Mouse (Mus musculus) left cerebral cortex, postnatal 25 days (tissue): ENCODE measurements at regions not wholly inside any gene's neighbourhood (a gene's known extent, or its start where the extent isn't known, plus 50 kb on each side); places are given as distances from the start of the nearest gene placed in this dataset.

ENCODE experiments used
- DNase-seq, 2 experiments: peaks; one replicate each; pipeline ENCODE4 v3.0.0; 2022; ENCODE audit warnings: low spot score in 2 of 2, mixed read lengths in 1 of 2
- intact Hi-C: fragments of 180-260 bp; cut with DNase I; formaldehyde crosslinking; loops from one replicate; pipeline ENCODE4 v1.15.1; 2025

DNA sequence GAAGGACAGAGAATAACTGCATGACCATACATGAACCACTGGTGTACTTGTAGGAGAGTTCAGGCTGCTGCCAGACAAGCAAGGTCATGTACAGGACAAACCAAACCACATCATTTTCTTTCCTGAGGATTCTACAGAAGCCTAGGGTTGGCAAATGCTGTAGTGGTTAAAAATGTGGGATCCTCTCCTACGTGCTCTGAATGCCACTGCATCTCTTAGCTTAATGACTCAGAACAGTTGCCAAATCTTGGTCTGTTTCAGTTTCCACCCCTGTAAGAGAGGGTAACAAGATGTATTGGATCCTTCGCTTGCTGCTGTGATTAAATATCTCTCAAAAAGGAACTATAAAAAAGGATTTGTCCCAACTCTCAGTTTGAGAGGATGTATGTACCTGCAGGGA lies 938.1 kb downstream of the 4930444P10Rik start:
- peak in 1 of 2 experiments; percentile 13 for DNase-seq
- intact Hi-C loops = no loop called here

DNA sequence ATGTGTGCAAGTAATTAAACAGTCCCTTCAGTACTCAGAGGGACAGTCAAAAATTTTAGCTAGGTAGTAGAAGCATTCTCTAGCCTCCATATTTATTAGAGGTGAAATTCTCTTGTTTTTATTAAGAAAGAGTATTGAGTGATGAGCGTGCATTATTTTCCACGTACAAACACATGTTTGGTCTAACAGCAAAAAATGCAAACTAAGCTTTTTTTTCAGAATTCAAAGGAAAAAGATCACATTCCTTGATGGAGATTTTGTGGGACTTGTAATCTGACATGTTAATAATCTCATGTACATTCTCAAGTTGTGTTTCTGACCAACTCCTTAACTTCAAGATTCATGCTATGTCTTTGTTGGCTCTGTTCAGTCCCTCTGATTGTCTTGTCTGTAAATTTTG lies 939.2 kb downstream of the 4930444P10Rik start:
- no peak for DNase-seq

DNA sequence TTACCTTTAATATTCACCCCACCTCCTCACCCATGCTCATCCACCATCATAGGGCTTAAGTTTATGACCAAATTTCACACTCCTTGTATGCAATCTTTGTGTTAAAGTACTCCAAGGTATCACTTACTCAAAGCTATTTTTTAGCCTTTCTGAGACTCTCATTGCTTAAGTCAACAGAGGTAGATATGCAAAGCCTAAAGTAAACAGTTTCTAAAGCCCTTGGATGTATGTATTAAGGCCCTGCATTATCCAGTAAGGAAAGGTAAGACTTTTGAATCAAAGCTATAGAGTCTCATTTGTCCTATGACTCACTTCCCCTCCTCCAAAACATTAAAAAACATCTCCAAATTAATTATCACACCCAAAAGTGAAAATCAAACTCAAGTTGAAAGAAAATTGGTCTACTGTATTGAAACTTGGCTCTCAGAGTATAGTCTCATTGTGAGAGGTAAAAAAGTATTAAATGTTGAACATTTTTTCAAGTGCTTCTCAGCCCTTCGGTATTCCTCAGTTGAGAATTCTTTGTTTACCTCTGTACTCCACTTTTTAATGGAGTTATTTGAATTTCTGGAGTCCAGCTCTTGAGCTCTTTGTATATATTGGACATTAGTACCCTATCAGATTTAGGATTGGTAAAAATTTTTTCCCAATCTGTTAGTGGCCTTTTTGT lies 949.1 kb downstream of the 4930444P10Rik start:
- DNase-seq = no peak
- intact Hi-C loops = no loop called here

More for the DNA sequence above, 939.2 kb downstream of the 4930444P10Rik start:
- intact Hi-C loops = no loop called here

DNA sequence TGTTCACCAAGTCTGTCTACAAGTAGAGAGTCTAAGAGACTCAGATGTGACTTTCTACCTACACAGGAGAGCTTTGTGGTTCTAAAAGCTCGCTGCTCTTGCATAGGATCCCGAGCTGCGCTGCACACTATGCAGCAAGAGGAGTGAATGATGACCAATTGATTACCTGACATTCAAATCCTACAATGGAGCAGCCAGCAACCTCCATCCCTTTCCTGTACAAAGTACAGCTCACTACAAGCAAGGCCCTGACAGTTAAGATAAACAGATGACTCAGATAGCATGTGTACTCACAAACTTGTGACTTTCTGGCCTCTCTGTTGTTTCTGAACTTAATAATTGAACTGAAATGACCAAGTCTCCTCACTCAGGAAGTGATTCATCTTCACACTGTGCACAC lies 974.7 kb downstream of the 4930444P10Rik start:
- intact Hi-C loops = no loop called here
- DNase-seq = no peak

DNA sequence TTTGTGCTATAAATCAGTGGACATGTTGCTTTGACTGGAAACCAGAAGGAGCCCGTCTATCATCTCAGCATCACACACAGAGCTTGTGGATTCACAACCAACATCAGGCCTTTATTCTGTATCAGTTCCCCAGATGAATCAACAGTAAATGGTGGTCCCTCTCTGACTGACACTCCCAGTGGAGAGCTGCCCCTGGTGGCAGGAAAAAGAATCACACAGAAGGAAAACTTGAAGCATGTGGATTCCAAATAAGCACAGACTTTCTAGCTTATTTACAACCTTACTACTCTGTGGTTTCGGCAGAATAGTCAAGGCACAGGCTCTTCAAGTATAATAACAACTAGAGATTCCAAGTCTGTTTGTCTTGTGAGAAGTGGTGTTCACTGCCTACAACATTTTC lies 981.7 kb downstream of the 4930444P10Rik start:
- no peak for DNase-seq
- intact Hi-C loops = no loop called here

DNA sequence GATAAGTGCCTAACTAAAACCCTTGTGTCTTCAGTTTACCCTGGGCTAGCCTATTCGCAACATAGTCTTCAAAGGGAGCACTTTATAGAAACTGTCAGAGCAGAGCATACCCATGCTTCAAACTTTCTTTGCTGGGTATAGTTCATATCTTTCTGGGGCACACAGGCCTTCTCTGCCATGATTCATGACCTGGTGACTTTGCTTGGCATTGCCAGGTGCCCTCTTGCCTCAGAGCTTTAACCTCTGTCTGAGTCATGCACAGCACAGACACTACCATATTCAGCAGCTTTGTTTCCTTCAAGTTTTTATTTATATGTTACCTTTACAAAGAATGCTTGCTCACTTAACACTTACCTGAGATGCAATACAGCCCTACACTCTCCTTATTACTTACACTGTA lies 1022.8 kb downstream of the 4930444P10Rik start:
- DNase-seq = no peak
- intact Hi-C loops = no loop called here

DNA sequence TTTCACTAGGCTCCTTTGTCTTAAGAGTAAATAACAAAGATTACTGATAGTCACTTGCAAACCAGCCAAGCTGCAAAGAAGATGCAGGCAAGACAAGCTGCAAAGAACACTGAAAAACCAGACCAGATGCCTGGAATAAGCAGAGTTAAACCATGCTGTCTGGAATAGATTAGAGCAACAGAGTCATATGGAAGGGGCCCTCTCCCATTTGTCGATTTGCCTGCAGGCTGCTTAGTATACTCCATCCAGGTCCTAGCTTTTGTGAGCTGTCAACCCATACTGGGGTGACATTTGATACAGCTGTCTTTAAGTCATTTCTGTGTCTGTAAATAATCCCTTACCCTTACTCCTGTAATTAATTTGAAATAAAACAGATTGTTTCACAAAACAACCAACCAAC lies 1059.1 kb downstream of the 4930444P10Rik start:
- DNase-seq = no peak
- intact Hi-C loops = no loop called here

DNA sequence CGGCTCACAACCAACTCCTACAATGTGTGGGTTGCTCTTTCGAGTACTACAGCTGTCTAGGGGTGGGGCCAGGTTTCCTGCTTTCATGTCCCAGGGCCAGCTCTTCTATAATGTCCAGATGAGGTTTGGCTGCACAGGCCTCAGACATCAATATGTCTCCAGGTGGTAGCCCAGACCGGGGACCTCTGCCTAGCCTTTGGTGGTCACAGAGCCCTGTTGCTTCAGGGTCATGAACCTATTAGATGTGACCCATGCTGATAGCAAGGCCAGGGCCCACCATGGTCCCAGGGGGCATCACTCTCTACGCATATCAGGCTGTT lies 1074.7 kb downstream of the 4930444P10Rik start:
- intact Hi-C loops = no loop called here
- DNase-seq = no peak

DNA sequence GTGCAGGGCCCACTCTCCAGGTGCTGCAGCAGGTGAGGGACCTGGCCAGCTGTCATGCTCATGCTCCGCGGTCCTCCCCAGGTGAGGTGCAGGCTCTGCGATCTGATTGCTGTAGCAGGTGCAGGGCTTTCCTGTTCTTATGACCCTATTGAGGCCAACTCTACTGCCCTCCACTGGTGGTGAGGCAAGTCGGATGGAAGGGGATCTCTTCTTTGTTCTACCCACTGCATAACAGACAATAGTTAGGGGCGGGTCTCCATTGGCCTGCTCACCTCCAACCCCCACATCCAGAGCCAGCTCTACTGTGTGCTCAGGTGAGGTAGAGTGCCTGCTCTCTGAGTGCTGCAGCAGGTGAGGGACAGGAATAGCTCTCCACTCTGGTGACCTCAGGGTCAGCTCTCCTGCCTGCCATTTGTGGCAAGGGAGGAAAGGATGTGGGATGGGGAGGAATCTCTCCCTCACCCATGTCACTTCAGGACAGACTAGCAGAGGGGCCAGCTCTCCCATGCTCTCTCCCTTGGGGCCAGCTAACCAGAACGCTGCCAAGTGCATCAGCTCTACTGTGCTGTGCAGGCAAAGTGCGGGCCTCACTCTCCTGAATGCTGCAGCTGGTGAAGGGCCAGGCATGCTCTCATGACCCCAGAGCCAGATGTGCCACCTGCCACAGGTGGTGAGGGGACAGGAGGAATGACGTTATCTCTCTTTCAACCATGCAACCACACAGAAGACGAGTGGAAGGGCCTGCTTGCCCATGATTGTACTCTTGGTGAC lies 1075.3 kb downstream of the 4930444P10Rik start:
- intact Hi-C loops = no loop called here
- DNase-seq = no peak

DNA sequence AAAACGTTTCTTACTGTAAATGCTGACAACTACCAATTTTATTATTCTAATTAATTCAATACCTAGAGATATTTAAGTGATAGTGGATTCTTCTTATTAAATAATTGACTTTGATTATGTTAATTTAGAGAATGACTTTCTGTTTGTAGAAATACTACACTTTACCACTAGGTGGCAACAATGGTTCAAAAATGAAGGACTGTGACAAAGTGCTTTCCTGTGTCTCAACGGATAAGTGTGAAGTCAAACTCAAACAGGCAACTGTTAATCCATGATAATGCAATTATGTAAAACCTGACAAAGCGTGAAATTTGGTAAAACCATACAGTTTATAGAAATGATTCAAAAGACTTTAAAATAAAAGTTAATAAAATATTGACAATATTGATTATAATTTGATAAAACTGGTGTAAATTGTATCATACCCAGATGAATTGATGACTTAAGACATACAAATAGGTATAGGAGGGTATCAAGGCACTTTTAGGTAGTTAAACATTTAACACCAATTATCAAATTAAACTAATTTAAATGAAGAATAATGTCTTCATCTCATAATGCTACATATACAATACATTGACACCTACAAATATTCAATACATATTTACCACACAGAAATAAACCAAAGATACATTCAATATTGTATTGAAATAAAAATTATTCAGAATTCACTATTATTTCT lies 1085.3 kb downstream of the 4930444P10Rik start:
- DNase-seq = peak in 1 of 2 experiments; percentile 24
- intact Hi-C loops = loop anchor here (2.0 to 10.0 kb wide), 4 partner anchors 613 to 987 kb away; no protein-coding TSS in a partner anchor

DNA sequence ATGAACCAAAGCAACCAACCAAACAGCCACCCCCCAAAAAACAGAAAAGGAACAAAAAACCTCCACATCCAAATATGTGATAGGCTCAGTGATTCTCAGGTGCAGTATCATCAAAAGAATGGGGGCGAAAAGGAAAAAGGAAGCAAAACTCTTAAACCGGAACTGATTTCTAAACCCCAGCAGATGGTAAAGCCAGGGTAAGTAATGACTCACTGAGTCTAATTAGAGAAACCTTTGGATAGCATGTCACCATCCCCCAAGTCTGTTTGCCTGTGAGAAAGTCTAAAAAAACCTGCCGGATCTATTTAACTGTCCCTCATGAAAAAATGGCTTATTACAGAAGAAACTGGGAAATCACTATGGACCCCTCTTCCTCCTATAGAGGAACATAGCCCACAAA lies 1097.8 kb downstream of the 4930444P10Rik start:
- intact Hi-C loops = no loop called here

DNA sequence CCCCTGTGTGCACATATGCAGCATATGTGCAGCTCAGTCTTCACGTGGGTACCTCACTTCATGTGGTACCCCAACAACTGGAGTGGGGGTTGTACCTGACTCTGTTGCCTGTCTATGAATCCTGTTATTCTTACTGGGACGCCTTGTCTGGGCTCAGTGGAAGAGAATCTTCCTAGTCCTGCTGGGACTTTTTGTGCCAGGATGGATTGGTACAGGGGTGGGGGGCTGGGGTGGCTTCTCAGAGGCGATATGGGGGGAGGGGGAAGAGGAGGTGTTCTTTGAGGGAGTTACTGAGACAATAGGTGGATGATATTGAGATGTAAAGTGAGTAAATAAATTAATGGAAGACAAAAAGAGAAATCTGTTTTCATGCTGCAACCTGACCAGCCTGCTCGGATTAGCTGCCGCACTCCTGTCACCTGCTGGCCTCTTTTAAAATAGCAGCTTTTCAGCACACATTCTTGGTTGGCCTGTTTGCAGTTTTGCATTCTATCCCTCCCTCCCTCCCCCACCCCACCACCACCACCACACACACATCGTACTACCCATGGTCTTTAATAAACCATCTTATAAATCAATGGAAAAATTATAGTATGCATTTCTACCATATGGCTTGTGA lies 1112.9 kb downstream of the 4930444P10Rik start:
- intact Hi-C loops = loop anchor here (5.0 to 10.0 kb wide), 2 partner anchors 243 to 1195 kb away; no protein-coding TSS in a partner anchor
- no peak for DNase-seq

More for the DNA sequence above, 1097.8 kb downstream of the 4930444P10Rik start:
- peak in 1 of 2 experiments; percentile 23 for DNase-seq
